Mouse (Mus musculus) forebrain, embryonic 15.5 days (tissue): Measurements from ENCODE around the gene Gbx2. TPM values are rescaled to one million over a fixed set of nuclear protein-coding genes. Genes with fewer than 3 reads are reported as not detected.
A peak's percentile ranks its signal among the peaks of the same experiment; 100 is the strongest.

Experiments used
- ATAC-seq: fragments of 200-750 bp; cut with Nextera tagmentation; replicated peaks from 2 replicates; pipeline ENCODE4 v1.8.0; 2017; ENCODE audit warnings: mild to moderate bottlenecking, moderate TSS enrichment, moderate library complexity
- H3K27ac ChIP-seq: fragments of 300-500 bp; sonication (generic); replicated peaks from 2 replicates; pipeline ENCODE4 v1.5.1; 2015; ENCODE audit warnings: mild to moderate bottlenecking, inconsistent platforms
- H3K27me3 ChIP-seq: fragments of 300-500 bp; sonication (generic); 2 replicates; pipeline ENCODE4 v1.6.1; 2015; ENCODE audit warnings: inconsistent platforms
- H3K36me3 ChIP-seq: fragments of 300-500 bp; sonication (generic); 2 replicates; pipeline ENCODE4 v1.6.1; 2015; ENCODE audit warnings: mild to moderate bottlenecking, inconsistent platforms
- H3K4me1 ChIP-seq: fragments of 300-500 bp; sonication (generic); 2 replicates; pipeline ENCODE4 v1.6.1; 2015; ENCODE audit warnings: inconsistent platforms
- H3K4me2 ChIP-seq: fragments of 300-500 bp; sonication (generic); replicated peaks from 2 replicates; pipeline ENCODE4 v1.6.1; 2015; ENCODE audit warnings: mild to moderate bottlenecking, inconsistent platforms
- H3K4me3 ChIP-seq: fragments of 300-500 bp; sonication (generic); 2 replicates; pipeline ENCODE4 v1.5.1; 2015; ENCODE audit warnings: mild to moderate bottlenecking, inconsistent platforms
- H3K9ac ChIP-seq: fragments of 300-500 bp; sonication (generic); replicated peaks from 2 replicates; pipeline ENCODE4 v1.6.1; 2015; ENCODE audit warnings: mild to moderate bottlenecking, inconsistent platforms
- H3K9me3 ChIP-seq: fragments of 300-500 bp; sonication (generic); 2 replicates; pipeline ENCODE4 v1.6.1; 2016; ENCODE audit warnings: inconsistent platforms
- WGBS: fragments of 180-500 bp; shearing (Covaris S2); methylation state at CpG from one replicate; pipeline ENCODE4 v1.1.7; 2015; ENCODE audit warnings: mixed read lengths; 5-methylcytosine and 5-hydroxymethylcytosine counted together
- polyA plus RNA-seq: library from polyadenylated mRNA; unstranded; fragments of >200 nt; fragmentation: Nextera tagmentation; extraction: Ambion mirVana; gene quantifications from 2 replicates; pipeline ENCODE4 v1.2.1, GENCODE M21; 2015

The Gbx2 gene
- polyA plus RNA-seq, result 9.3 and 15.0 TPM in 2 replicates

DNA sequence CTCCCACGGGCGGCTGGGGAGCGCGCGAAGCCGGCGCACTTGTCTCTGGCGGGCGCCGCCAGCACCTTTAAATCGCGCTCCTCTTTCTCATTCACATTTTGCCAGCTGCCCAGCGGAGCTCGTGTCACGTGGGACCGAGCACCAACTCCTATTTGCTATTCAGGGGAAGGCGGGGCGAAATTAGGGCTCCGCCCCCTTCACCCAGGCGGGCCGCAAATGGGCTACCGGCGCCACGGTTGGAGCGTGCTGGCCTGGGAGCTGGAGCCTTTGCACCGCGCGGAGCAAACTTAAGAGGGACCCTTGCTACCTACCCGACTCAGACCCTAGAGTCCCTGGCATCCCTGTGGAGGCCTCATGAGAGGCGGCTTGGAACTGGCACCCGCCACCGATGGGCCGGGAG is at the start of gene Gbx2:
Gene Gbx2, minus strand, starts transcription at position 60 of the 400 bp plus-strand sequence.
- Histone ChIP-seq H3K27me3 (peaks cover 95% of the 10 kb centered on the region), H3K4me3 (peak within 1 kb of the TSS; percentile 35), H3K27ac (no peak within 1 kb of the TSS), H3K36me3 (no peaks in the 10 kb centered on the region), H3K4me1 (peaks cover 41% of the 10 kb centered on the region), H3K9me3 (no peaks in the 10 kb centered on the region), H3K4me2 (peak within 1 kb of the TSS; percentile 43), H3K9ac (0 out of 2 replicates have a peak within 1 kb of the TSS, but pooled peaks have one; percentile 7)
- WGBS, result under 1% methylated on average over 33 of the region's 33 CpGs
- ATAC-seq, result peak; percentile 57

- Histone ChIP-seq H3K4me1 (no peaks in the 10 kb centered on the region), H3K36me3 (no peaks in the 10 kb centered on the region), H3K4me2 (no peak overlapping the region), H3K27ac (no peak overlapping the region), H3K9me3 (no peaks in the 10 kb centered on the region), H3K27me3 (peaks cover 17% of the 10 kb centered on the region), H3K4me3 (no peak overlapping the region), H3K9ac (no peak overlapping the region)
- ATAC-seq, result no peak
- 92% methylated on average over 8 of the region's 8 CpGs for WGBS
Observed at GRCm38 (mm10) chr1:89977261-89977660, 46.3 kb upstream of the Gbx2 start.

DNA sequence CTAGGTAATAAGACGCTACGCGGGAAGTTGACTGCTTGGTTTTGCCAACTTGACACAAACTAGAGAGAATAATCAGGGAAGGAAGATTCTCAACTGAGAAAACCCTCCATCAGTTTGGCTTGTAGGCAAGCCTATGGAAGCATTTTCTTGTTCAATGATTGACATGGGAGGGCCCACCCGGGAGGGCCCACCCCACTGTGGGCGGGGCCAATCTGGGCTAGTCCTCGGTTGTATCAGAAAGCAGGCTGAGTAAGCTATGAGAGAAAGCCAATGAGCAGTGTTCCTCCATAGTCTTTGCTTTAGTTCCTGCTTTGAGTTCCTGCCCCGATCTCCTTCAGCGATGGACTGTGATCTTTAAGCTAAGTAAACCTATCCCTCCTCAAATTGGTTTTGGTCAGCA is 45.4 kb upstream of the Gbx2 start:
- H3K27me3 ChIP-seq, result peaks cover 26% of the 10 kb centered on the region
- WGBS, result 77% methylated on average over 8 of the region's 8 CpGs
- H3K4me3 ChIP-seq, result no peak overlapping the region

GRCm38 (mm10) chr1:89974541-89974940 is 43.6 kb upstream of the Gbx2 start:
- Histone ChIP-seq H3K36me3 (no peaks in the 10 kb centered on the region), H3K4me2 (no peak overlapping the region), H3K9me3 (no peaks in the 10 kb centered on the region), H3K27me3 (peaks cover 42% of the 10 kb centered on the region), H3K9ac (no peak overlapping the region), H3K4me1 (no peaks in the 10 kb centered on the region), H3K27ac (no peak overlapping the region), H3K4me3 (no peak overlapping the region)
- 81% methylated on average over 8 of the region's 8 CpGs for WGBS
- ATAC-seq, result no peak

More for the DNA sequence above, 45.4 kb upstream of the Gbx2 start:
- Histone ChIP-seq H3K27ac (no peak overlapping the region), H3K4me2 (no peak overlapping the region), H3K4me1 (no peaks in the 10 kb centered on the region), H3K36me3 (no peaks in the 10 kb centered on the region), H3K9me3 (no peaks in the 10 kb centered on the region), H3K9ac (no peak overlapping the region)
- ATAC-seq, result no peak

DNA sequence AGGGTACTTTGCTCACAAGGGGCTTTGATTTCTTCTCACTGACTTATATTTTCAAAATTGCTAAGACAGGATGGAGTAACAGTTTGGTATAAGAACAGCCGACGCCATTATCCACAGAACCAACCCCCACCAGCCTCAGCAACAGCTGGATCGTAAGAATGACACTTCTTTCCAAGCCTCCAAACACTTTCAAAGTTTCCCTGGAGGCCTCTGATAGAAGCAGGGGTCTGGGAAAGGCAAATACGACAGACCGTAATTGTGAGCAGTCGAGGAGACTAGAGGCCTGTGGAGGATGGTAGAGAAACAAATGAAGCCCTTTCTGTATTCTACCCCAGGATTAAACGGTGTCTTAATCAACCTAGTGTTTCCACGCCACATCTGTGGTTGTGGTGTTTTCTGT is 40.9 kb upstream of the Gbx2 start:
- 70% methylated on average over 8 of the region's 8 CpGs for WGBS
- H3K36me3 ChIP-seq, result no peaks in the 10 kb centered on the region
- no peak for ATAC-seq
- peaks cover 60% of the 10 kb centered on the region for H3K27me3 ChIP-seq
- H3K27ac ChIP-seq, result no peak overlapping the region
- no peak overlapping the region for H3K4me2 ChIP-seq
- H3K4me1 ChIP-seq, result peaks cover 10% of the 10 kb centered on the region
- no peaks in the 10 kb centered on the region for H3K9me3 ChIP-seq
- H3K4me3 ChIP-seq, result no peak overlapping the region
- H3K9ac ChIP-seq, result no peak overlapping the region

DNA sequence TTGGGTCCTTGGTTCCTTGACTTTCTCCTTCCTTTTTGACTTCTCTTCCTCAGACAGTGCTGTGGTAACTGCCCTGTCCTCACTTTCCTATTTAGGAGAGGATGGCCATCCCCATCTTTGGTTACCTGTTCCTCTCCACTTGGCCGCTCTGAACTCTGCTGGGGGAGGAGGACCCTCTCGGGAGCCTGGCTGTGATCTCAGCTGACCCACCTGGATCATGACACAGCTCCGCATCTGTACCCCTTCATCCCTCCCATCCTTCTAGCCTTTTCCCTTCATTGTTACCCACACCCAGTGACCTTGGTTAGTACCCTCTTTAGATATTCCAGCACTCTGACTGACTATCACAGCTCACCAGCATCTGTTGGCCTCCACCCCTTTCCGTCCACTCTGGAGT is 38.7 kb upstream of the Gbx2 start:
- 88% methylated on average over 4 of the region's 4 CpGs for WGBS
- H3K9ac ChIP-seq, result no peak overlapping the region
- no peak overlapping the region for H3K27ac ChIP-seq
- no peak overlapping the region for H3K4me2 ChIP-seq
- no peaks in the 10 kb centered on the region for H3K36me3 ChIP-seq
- H3K4me3 ChIP-seq, result no peak overlapping the region
- H3K27me3 ChIP-seq, result peaks cover 74% of the 10 kb centered on the region
- no peak for ATAC-seq
- H3K4me1 ChIP-seq, result peaks cover 10% of the 10 kb centered on the region
- no peaks in the 10 kb centered on the region for H3K9me3 ChIP-seq

GRCm38 (mm10) chr1:89969072-89969713 is 38.2 kb upstream of the Gbx2 start:
- H3K4me3 ChIP-seq, result peak overlapping the region; percentile 55; the same call in 1 of the 2 replicates
- H3K27me3 ChIP-seq, result peaks cover 79% of the 10 kb centered on the region
- no peaks in the 10 kb centered on the region for H3K9me3 ChIP-seq
- no peaks in the 10 kb centered on the region for H3K36me3 ChIP-seq
- 57% methylated on average over 10 of the region's 10 CpGs for WGBS
- no peak overlapping the region for H3K27ac ChIP-seq
- H3K4me1 ChIP-seq, result peaks cover 10% of the 10 kb centered on the region
- ATAC-seq, result no peak; the same call in 1 of the 2 replicates
- H3K9ac ChIP-seq, result no peak overlapping the region
- H3K4me2 ChIP-seq, result peak overlapping the region; percentile 87

DNA sequence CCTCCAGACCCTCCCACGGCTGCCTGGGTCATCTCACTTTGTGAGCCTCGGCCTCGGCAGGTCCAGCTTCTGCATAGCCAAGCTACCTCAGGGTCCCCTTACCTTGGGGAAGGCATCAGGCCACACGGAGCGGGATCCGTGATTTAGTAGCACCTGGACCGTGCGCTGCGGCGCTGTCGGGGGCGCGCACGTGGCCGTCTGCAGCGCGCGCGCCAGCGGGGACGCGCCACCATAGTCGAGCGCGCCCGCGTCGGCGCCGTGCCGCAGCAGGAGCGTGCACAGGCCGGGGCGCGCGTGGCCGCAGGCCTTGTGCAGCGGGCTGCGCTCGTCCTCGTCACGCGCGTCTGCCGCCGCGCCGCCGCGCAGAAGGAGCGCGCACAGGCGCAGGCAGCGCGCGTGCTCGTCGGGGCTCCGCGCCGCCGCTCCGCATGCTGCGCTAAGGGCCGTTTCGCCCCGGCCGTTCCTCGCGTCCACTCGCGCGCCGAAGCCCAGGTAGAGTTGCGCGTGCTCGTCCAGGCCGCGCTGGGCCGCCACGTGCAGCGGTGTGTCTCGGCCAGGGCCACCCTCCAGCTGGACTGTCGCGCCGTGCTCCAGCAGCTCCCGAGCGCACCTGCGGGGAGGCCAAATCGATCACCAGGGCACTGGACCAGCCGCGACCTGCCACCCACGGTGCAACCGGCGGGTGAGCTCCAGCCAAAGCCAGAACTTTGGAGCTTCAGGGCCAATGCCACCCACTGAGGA is 37.3 kb upstream of the Gbx2 start:
- ATAC-seq, result peak; percentile 76
- Histone ChIP-seq H3K9ac (peak overlapping the region; percentile 58), H3K27me3 (peaks cover 87% of the 10 kb centered on the region)

DNA sequence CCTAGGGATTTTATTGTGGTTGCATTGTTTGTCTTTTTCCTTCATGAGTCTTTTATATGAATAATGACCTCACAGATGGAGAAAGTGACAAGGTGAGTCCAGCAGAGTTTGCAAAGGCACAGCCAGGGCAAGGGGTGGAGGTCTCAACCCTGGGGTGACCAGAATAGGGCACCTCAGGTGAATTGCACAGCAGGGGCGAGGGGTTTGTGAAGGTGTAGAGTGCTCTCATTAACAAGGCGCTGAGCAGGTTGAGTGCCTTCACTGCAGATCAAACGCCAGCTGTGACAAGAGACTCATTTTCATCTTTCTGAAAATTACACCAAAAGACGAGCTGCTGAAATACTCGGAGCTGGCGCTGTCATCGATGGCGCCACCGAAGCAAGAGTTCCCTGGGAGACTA is 36.6 kb upstream of the Gbx2 start:
- Histone ChIP-seq H3K27ac (no peak overlapping the region), H3K27me3 (peaks cover 88% of the 10 kb centered on the region), H3K4me1 (peaks cover 10% of the 10 kb centered on the region), H3K36me3 (no peaks in the 10 kb centered on the region), H3K9ac (no peak overlapping the region), H3K4me2 (peak overlapping the region; percentile 87), H3K4me3 (peak overlapping the region; percentile 55), H3K9me3 (no peaks in the 10 kb centered on the region)
- WGBS, result 14% methylated on average over 9 of the region's 9 CpGs
- ATAC-seq, result peak; percentile 26

More for the DNA sequence above, 37.3 kb upstream of the Gbx2 start:
- Histone ChIP-seq H3K4me1 (peaks cover 10% of the 10 kb centered on the region), H3K4me2 (peak overlapping the region; percentile 87), H3K27ac (peak overlapping the region; percentile 34), H3K4me3 (peak overlapping the region; percentile 55), H3K9me3 (no peaks in the 10 kb centered on the region), H3K36me3 (no peaks in the 10 kb centered on the region)
- under 1% methylated on average over 95 of the region's 95 CpGs for WGBS

GRCm38 (mm10) chr1:89964426-89964825 is 33.4 kb upstream of the Gbx2 start:
- H3K27ac ChIP-seq, result no peak overlapping the region
- H3K9me3 ChIP-seq, result no peaks in the 10 kb centered on the region
- peaks cover 17% of the 10 kb centered on the region for H3K4me1 ChIP-seq
- H3K4me2 ChIP-seq, result no peak overlapping the region
- no peak overlapping the region for H3K9ac ChIP-seq
- H3K36me3 ChIP-seq, result no peaks in the 10 kb centered on the region
- H3K4me3 ChIP-seq, result no peak overlapping the region
- ATAC-seq, result no peak
- 64% methylated on average over 12 of the region's 12 CpGs for WGBS
- peaks cover 74% of the 10 kb centered on the region for H3K27me3 ChIP-seq

GRCm38 (mm10) chr1:89963296-89963695 is 32.3 kb upstream of the Gbx2 start:
- H3K9me3 ChIP-seq, result no peaks in the 10 kb centered on the region
- H3K36me3 ChIP-seq, result no peaks in the 10 kb centered on the region
- ATAC-seq, result no peak
- peaks cover 10% of the 10 kb centered on the region for H3K4me1 ChIP-seq
- H3K9ac ChIP-seq, result no peak overlapping the region
- H3K27ac ChIP-seq, result no peak overlapping the region
- 96% methylated on average over 2 of the region's 2 CpGs for WGBS
- no peak overlapping the region for H3K4me3 ChIP-seq
- peaks cover 72% of the 10 kb centered on the region for H3K27me3 ChIP-seq
- no peak overlapping the region for H3K4me2 ChIP-seq

DNA sequence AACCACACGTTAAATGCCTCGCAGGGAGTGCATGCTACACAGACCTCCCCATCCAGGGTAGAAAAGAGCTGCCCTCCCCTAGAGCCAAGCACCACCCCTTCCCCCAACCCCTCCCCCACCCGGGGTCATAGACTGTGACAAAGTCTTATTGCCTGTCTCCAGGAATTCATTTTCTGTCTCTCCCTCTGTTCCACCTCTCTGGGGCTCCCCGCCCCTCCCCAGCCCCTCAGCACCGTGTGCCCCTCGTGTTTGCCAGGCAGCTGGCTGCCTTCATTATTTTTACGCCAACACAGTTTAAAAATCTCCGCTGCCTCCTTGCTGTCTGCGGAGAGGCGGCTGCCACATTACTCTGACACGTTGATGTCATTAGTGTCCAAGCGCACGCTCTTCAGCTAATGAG is 31.1 kb upstream of the Gbx2 start:
- Histone ChIP-seq H3K4me2 (peak overlapping the region; percentile 9), H3K36me3 (no peaks in the 10 kb centered on the region), H3K4me3 (no peak overlapping the region), H3K4me1 (peaks cover 8% of the 10 kb centered on the region), H3K9me3 (no peaks in the 10 kb centered on the region), H3K9ac (no peak overlapping the region; the same call in 1 of the 2 replicates), H3K27ac (no peak overlapping the region), H3K27me3 (peaks cover 68% of the 10 kb centered on the region)
- WGBS, result 4% methylated on average over 13 of the region's 13 CpGs
- ATAC-seq, result peak; percentile 29; the same call in 1 of the 2 replicates
